In genomic region chr7:99405386-99406155, GRCm38 (mm10) we compare ENCODE assay signal across 17 mouse cellular contexts. TPM values are rescaled to one million over a fixed set of nuclear protein-coding genes. Genes with fewer than 3 reads are reported as not detected.
DNase-seq lines count a peak whose midpoint lies in the region; ATAC-seq and TF ChIP-seq lines count a peak whose summit lies in the region.
"Had no signal": no experiment of that assay in that cellular context is flagged by ENCODE, and none has a peak within 500 bp of the region (broad histone marks: within the 10 kb centered on the region; RNA-seq: fewer than 3 reads in every experiment).

No protein-coding gene starts in this region.

- H3K4me2 ChIP-seq in heart, embryonic 11.5 days: no peak overlapping the region
- no peak overlapping the region for H3K4me2 ChIP-seq in midbrain, embryonic 14.5 days (ENCODE audit: low read length)
- H3K4me2 ChIP-seq in midbrain, embryonic 13.5 days (replicated peaks): no peak overlapping the region
- H3K4me2 ChIP-seq in stomach, postnatal 0 days (replicated peaks; ENCODE audit: low read depth): no peak overlapping the region
- H3K4me2 ChIP-seq: heart, embryonic 12.5 days; liver, embryonic 12.5 days had no signal

- H3K9me3 ChIP-seq in heart, embryonic 11.5 days (replicated peaks; ENCODE audit: control insufficient read depth, low read length): no peaks in the 10 kb centered on the region
- H3K9me3 ChIP-seq in midbrain, embryonic 14.5 days (ENCODE audit: control insufficient read depth, low read length): no peaks in the 10 kb centered on the region
- H3K9me3 ChIP-seq in midbrain, embryonic 13.5 days: no peaks in the 10 kb centered on the region
- H3K9me3 ChIP-seq in stomach, postnatal 0 days (ENCODE audit: control insufficient read depth, low read length): no peaks in the 10 kb centered on the region
- H3K9me3 ChIP-seq: heart, embryonic 12.5 days; liver, embryonic 12.5 days had no signal

- 0 out of 2 replicates have a peak overlapping the region, but pooled peaks have one; percentile 29 for H3K9ac ChIP-seq in heart, embryonic 11.5 days (ENCODE audit: low read depth, low read length)
- no peak overlapping the region for H3K9ac ChIP-seq in heart, adult 2 months (ENCODE audit: low read depth, low read length)
- no peak overlapping the region for H3K9ac ChIP-seq in midbrain, embryonic 14.5 days (replicated peaks; ENCODE audit: low read length)
- H3K9ac ChIP-seq in midbrain, embryonic 13.5 days (replicated peaks): no peak overlapping the region
- no peak overlapping the region for H3K9ac ChIP-seq in stomach, postnatal 0 days (ENCODE audit: low read length)
- H3K9ac ChIP-seq: heart, embryonic 12.5 days; liver, embryonic 12.5 days had no signal

- H3K27ac ChIP-seq in heart, embryonic 11.5 days (ENCODE audit: low read depth, low read length): no peak overlapping the region
- H3K27ac ChIP-seq in heart, adult 2 months: no peak overlapping the region
- H3K27ac ChIP-seq in midbrain, embryonic 14.5 days (replicated peaks; ENCODE audit: low read depth, low read length): no peak overlapping the region
- H3K27ac ChIP-seq in midbrain, embryonic 13.5 days: no peak overlapping the region
- H3K27ac ChIP-seq in stomach, postnatal 0 days (replicated peaks): no peak overlapping the region
- H3K27ac ChIP-seq: liver, embryonic 12.5 days had no signal

- H3K27me3 ChIP-seq in heart, embryonic 11.5 days (ENCODE audit: control insufficient read depth, insufficient read depth, low read length): no peaks in the 10 kb centered on the region
- H3K27me3 ChIP-seq in heart, adult 2 months (ENCODE audit: control insufficient read depth, insufficient read depth, low read length): no peaks in the 10 kb centered on the region
- H3K27me3 ChIP-seq in midbrain, embryonic 14.5 days (ENCODE audit: control insufficient read depth, insufficient read depth, low read length): no peaks in the 10 kb centered on the region
- no peaks in the 10 kb centered on the region for H3K27me3 ChIP-seq in midbrain, embryonic 13.5 days
- H3K27me3 ChIP-seq in stomach, postnatal 0 days (ENCODE audit: control insufficient read depth, insufficient read depth, low read length): no peaks in the 10 kb centered on the region
- H3K27me3 ChIP-seq: heart, embryonic 12.5 days had no signal

- no peak for TF ChIP-seq POLR2A in heart, adult 2 months (IDR thresholded peaks at IDR 0.05; ENCODE audit: insufficient read depth, low read depth, low read length)

- TF ChIP-seq EP300 in heart, adult 2 months (IDR thresholded peaks at IDR 0.05; ENCODE audit: insufficient read depth, low read depth, low read length): no peak
- no peak for TF ChIP-seq EP300 in stomach, postnatal 0 days (optimal IDR thresholded peaks at IDR 0.05)

- no peak for DNase-seq in heart, adult 2 months
- no peak for DNase-seq in midbrain, embryonic 14.5 days
- peak; percentile 45 for DNase-seq in embryo, embryonic 10.5 days (ENCODE audit: low spot score)
- DNase-seq in stomach, postnatal 0 days (ENCODE audit: low spot score): no peak
- DNase-seq in right cerebral cortex, postnatal 14 days: no peak
- DNase-seq in cerebellum, postnatal 10 days: no peak
- DNase-seq: cerebellum, postnatal 36 days; gastrocnemius, postnatal 25 days; kidney, postnatal 25 days; right cerebral cortex, postnatal 4 days; thymus, adult 2 months had no signal

- 34% methylated on average over 8 of the region's 8 CpGs for WGBS in heart, embryonic 11.5 days (ENCODE audit: insufficient replicate concordance)
- 81% methylated on average over 8 of the region's 8 CpGs for WGBS in heart, adult 2 months
- WGBS in midbrain, embryonic 14.5 days: 19% methylated on average over 8 of the region's 8 CpGs
- WGBS in midbrain, embryonic 13.5 days: 22% methylated on average over 8 of the region's 8 CpGs
- 67% methylated on average over 8 of the region's 8 CpGs for WGBS in stomach, postnatal 0 days

- peaks cover 26% of the 10 kb centered on the region for H3K4me1 ChIP-seq in heart, embryonic 11.5 days (ENCODE audit: control insufficient read depth, insufficient read depth, low read length)
- peaks cover 29% of the 10 kb centered on the region for H3K4me1 ChIP-seq in heart, adult 2 months (ENCODE audit: control insufficient read depth, insufficient read depth, low read length)
- no peaks in the 10 kb centered on the region for H3K4me1 ChIP-seq in midbrain, embryonic 14.5 days (ENCODE audit: control insufficient read depth, insufficient read depth, low read length)
- H3K4me1 ChIP-seq in midbrain, embryonic 13.5 days (replicated peaks): peaks cover 10% of the 10 kb centered on the region
- H3K4me1 ChIP-seq in stomach, postnatal 0 days (replicated peaks; ENCODE audit: control insufficient read depth, insufficient read depth): no peaks in the 10 kb centered on the region

- intact Hi-C loops in heart, adult 2 months (cut with DNase I): no loop called here

- no peaks in the 10 kb centered on the region for H3K36me3 ChIP-seq in heart, embryonic 11.5 days (ENCODE audit: control insufficient read depth, insufficient read depth, low read length)
- H3K36me3 ChIP-seq in heart, adult 2 months (ENCODE audit: control insufficient read depth, insufficient read depth, low read length): peaks cover 2% of the 10 kb centered on the region
- 0 out of 2 replicates have a peak, but pooled peaks cover 3% of the 10 kb centered on the region for H3K36me3 ChIP-seq in midbrain, embryonic 14.5 days (ENCODE audit: control insufficient read depth, insufficient read depth, low read length)
- H3K36me3 ChIP-seq in midbrain, embryonic 13.5 days: peaks cover 11% of the 10 kb centered on the region
- H3K36me3 ChIP-seq in stomach, postnatal 0 days (ENCODE audit: control insufficient read depth, insufficient read depth, low read length): no peaks in the 10 kb centered on the region
- H3K36me3 ChIP-seq: liver, embryonic 12.5 days had no signal

- no peak overlapping the region for H3K4me3 ChIP-seq in heart, embryonic 11.5 days (ENCODE audit: low read depth, low read length)
- H3K4me3 ChIP-seq in heart, adult 2 months: no peak overlapping the region
- no peak overlapping the region for H3K4me3 ChIP-seq in midbrain, embryonic 14.5 days (replicated peaks; ENCODE audit: low read depth, low read length)
- no peak overlapping the region for H3K4me3 ChIP-seq in midbrain, embryonic 13.5 days (replicated peaks)
- H3K4me3 ChIP-seq in stomach, postnatal 0 days (ENCODE audit: low read depth, low read length): no peak overlapping the region
- H3K4me3 ChIP-seq: heart, embryonic 12.5 days; liver, embryonic 12.5 days had no signal

- no peak for TF ChIP-seq CTCF in heart, adult 2 months (IDR thresholded peaks at IDR 0.05)
- peak; percentile 23; the same call in 1 of the 2 replicates for TF ChIP-seq CTCF in stomach, postnatal 0 days (IDR thresholded peaks at IDR 0.05; ENCODE audit: low read depth)

- no peak for ATAC-seq in heart, embryonic 11.5 days (replicated peaks; ENCODE audit: insufficient number of reproducible peaks, low FRiP score, low TSS enrichment)
- ATAC-seq in midbrain, embryonic 14.5 days (ENCODE audit: low FRiP score, low TSS enrichment): 0 out of 2 replicates have a peak, but pooled peaks have one; percentile 14
- no peak for ATAC-seq in midbrain, embryonic 13.5 days
- no peak for ATAC-seq in stomach, postnatal 0 days (ENCODE audit: low FRiP score, low TSS enrichment)
- ATAC-seq: intestine, embryonic 16.5 days; liver, embryonic 12.5 days had no signal

- no peaks in the 10 kb centered on the region for H3K79me2 ChIP-seq in heart, adult 2 months (replicated peaks; ENCODE audit: control insufficient read depth, insufficient read depth, low read length)

RNA-seq across cellular contexts. Expression of gene Gdpd5, which starts 24.4 kb away (rescaled TPM):
- 20.0 and 20.8 TPM in 2 replicates for polyA plus RNA-seq in heart, embryonic 11.5 days (2014; fragmentation: Nextera tagmentation; extraction: Ambion mirVana)
- total RNA-seq in heart, adult 2 months (2021): 10 to 100 TPM; 21.5 to 26.3 TPM
- 30.7 and 32.2 TPM in 2 replicates for polyA plus RNA-seq in heart, adult 2 months (2012; rRNA removed)
- 38.9 and 40.0 TPM in 2 replicates for polyA plus RNA-seq in midbrain, embryonic 14.5 days (2014; fragmentation: Nextera tagmentation; extraction: Ambion mirVana)
- polyA plus RNA-seq in midbrain, embryonic 13.5 days (2015; fragmentation: Nextera tagmentation; extraction: Ambion mirVana): 42.5 and 46.4 TPM in 2 replicates
- 8.1 and 9.1 TPM in 2 replicates for polyA plus RNA-seq in stomach, postnatal 0 days (2015; fragmentation: Nextera tagmentation; extraction: Ambion mirVana)

RNA-seq across cellular contexts. Expression of gene Serpinh1, which starts 52.5 kb away (rescaled TPM):
- polyA plus RNA-seq in heart, embryonic 11.5 days (2014; fragmentation: Nextera tagmentation; extraction: Ambion mirVana): 442 and 580 TPM in 2 replicates
- total RNA-seq in heart, adult 2 months (2021): 100 to 1,000 TPM; 214 to 275 TPM
- 193 and 266 TPM in 2 replicates for polyA plus RNA-seq in heart, adult 2 months (2012; rRNA removed)
- 61.6 and 89.0 TPM in 2 replicates for polyA plus RNA-seq in midbrain, embryonic 14.5 days (2014; fragmentation: Nextera tagmentation; extraction: Ambion mirVana)
- 244 and 284 TPM in 2 replicates for polyA plus RNA-seq in midbrain, embryonic 13.5 days (2015; fragmentation: Nextera tagmentation; extraction: Ambion mirVana)
- 331 and 433 TPM in 2 replicates for polyA plus RNA-seq in stomach, postnatal 0 days (2015; fragmentation: Nextera tagmentation; extraction: Ambion mirVana)
- total RNA-seq: megakaryocyte-erythroid progenitor cell, adult 5-6 weeks had no signal
